8 mouse cellular contexts compared by ENCODE assay signal in genomic region chr4:129286683-129287471, GRCm38 (mm10). TPM values are rescaled to one million over a fixed set of nuclear protein-coding genes. Genes with fewer than 3 reads are reported as not detected.
DNase-seq lines count a peak whose midpoint lies in the region; ATAC-seq and TF ChIP-seq lines count a peak whose summit lies in the region.

No protein-coding gene starts in this region.

- no peak for DNase-seq in kidney, postnatal 25 days
- peak; percentile 55 for DNase-seq in brain, embryonic 14.5 days (ENCODE audit: low read depth)
- DNase-seq in heart, embryonic 10.5 days (ENCODE audit: low spot score): no peak
- DNase-seq in limb, embryonic 14.5 days (ENCODE audit: low spot score): peak; percentile 62
- DNase-seq in thymus, postnatal 10 days (ENCODE audit: low spot score in 2 of 2): no peak
- no peak for DNase-seq in ovary, postnatal 10 days (ENCODE audit: low spot score)

- WGBS in kidney, embryonic 15.5 days: 2% methylated on average over 28 of the region's 28 CpGs
- WGBS in heart, embryonic 10.5 days: 3% methylated on average over 27 of the region's 28 CpGs
- 4% methylated on average over 25 of the region's 28 CpGs for WGBS in limb, embryonic 14.5 days
- 3% methylated on average over 28 of the region's 28 CpGs for WGBS in olfactory bulb, adult 2 months

- no peaks in the 10 kb centered on the region; the same call in 1 of the 2 replicates for H3K9me3 ChIP-seq in kidney, embryonic 15.5 days (replicated peaks)
- no peaks in the 10 kb centered on the region for H3K9me3 ChIP-seq in heart, embryonic 10.5 days
- H3K9me3 ChIP-seq in limb, embryonic 14.5 days (ENCODE audit: control insufficient read depth, low read length): no peaks in the 10 kb centered on the region

- peak overlapping the region; percentile 56 for H3K4me3 ChIP-seq in kidney, embryonic 15.5 days (replicated peaks)
- H3K4me3 ChIP-seq in heart, embryonic 10.5 days: peak overlapping the region; percentile 75
- H3K4me3 ChIP-seq in limb, embryonic 14.5 days (replicated peaks; ENCODE audit: low read length): peak overlapping the region; percentile 57
- peak overlapping the region; percentile 24 for H3K4me3 ChIP-seq in olfactory bulb, adult 2 months (ENCODE audit: insufficient read depth, low read depth, low read length)

- H3K27me3 ChIP-seq in kidney, embryonic 15.5 days: peaks cover 20% of the 10 kb centered on the region
- peaks cover 60% of the 10 kb centered on the region for H3K27me3 ChIP-seq in heart, embryonic 10.5 days (ENCODE audit: insufficient read depth, poor library complexity, severe bottlenecking)
- peaks cover 6% of the 10 kb centered on the region for H3K27me3 ChIP-seq in limb, embryonic 14.5 days (ENCODE audit: control insufficient read depth, insufficient read depth, low read length)

- no peak overlapping the region for H3K27ac ChIP-seq in kidney, embryonic 15.5 days
- peak overlapping the region; percentile 85 for H3K27ac ChIP-seq in heart, embryonic 10.5 days
- peak overlapping the region; percentile 43; the same call in 1 of the 2 replicates for H3K27ac ChIP-seq in limb, embryonic 14.5 days (replicated peaks; ENCODE audit: low read depth, low read length)
- no peak overlapping the region for H3K27ac ChIP-seq in olfactory bulb, adult 2 months (ENCODE audit: insufficient read depth, low read depth, low read length)

- no peak for TF ChIP-seq POLR2A in brain, embryonic 14.5 days (IDR thresholded peaks at IDR 0.05; ENCODE audit: borderline replicate concordance, extremely low read depth, insufficient read depth, insufficient read length, poor library complexity, severe bottlenecking)
- no peak for TF ChIP-seq POLR2A in limb, embryonic 14.5 days (IDR thresholded peaks at IDR 0.05; ENCODE audit: borderline replicate concordance, extremely low read depth, insufficient read depth, insufficient read length)
- TF ChIP-seq POLR2A in olfactory bulb, adult 2 months (IDR thresholded peaks at IDR 0.05; ENCODE audit: insufficient read depth, low read depth, low read length): no peak

- peak; percentile 37; the same call in 1 of the 2 replicates for TF ChIP-seq CTCF in brain, embryonic 14.5 days (IDR thresholded peaks at IDR 0.05; ENCODE audit: borderline replicate concordance, extremely low read depth, insufficient read depth, insufficient read length)
- no peak for TF ChIP-seq CTCF in olfactory bulb, adult 2 months (IDR thresholded peaks at IDR 0.05; ENCODE audit: insufficient read depth, low read depth, low read length)

- peak overlapping the region; percentile 51 for H3K9ac ChIP-seq in kidney, embryonic 15.5 days
- H3K9ac ChIP-seq in limb, embryonic 14.5 days (ENCODE audit: low read depth, low read length, severe bottlenecking): peak overlapping the region; percentile 63

- H3K4me1 ChIP-seq in kidney, embryonic 15.5 days: peaks cover 29% of the 10 kb centered on the region
- H3K4me1 ChIP-seq in heart, embryonic 10.5 days: peaks cover 19% of the 10 kb centered on the region
- H3K4me1 ChIP-seq in limb, embryonic 14.5 days (ENCODE audit: control insufficient read depth, insufficient read depth, low read length): peaks cover 7% of the 10 kb centered on the region; the same call in 1 of the 2 replicates
- peaks cover 15% of the 10 kb centered on the region; the same call in 1 of the 2 replicates for H3K4me1 ChIP-seq in olfactory bulb, adult 2 months (ENCODE audit: control insufficient read depth, insufficient read depth, low read length)

- peak overlapping the region; percentile 97 for H3K4me2 ChIP-seq in kidney, embryonic 15.5 days
- H3K4me2 ChIP-seq in limb, embryonic 14.5 days (replicated peaks; ENCODE audit: low read depth, low read length, severe bottlenecking): peak overlapping the region; percentile 98

- peak; percentile 43 for ATAC-seq in kidney, embryonic 15.5 days (replicated peaks; ENCODE audit: low FRiP score)
- peak; percentile 70 for ATAC-seq in limb, embryonic 14.5 days (ENCODE audit: low FRiP score, low read depth)

- no peaks in the 10 kb centered on the region for H3K36me3 ChIP-seq in kidney, embryonic 15.5 days
- H3K36me3 ChIP-seq in heart, embryonic 10.5 days: no peaks in the 10 kb centered on the region
- H3K36me3 ChIP-seq in limb, embryonic 14.5 days (ENCODE audit: control insufficient read depth, insufficient read depth, low read length): no peaks in the 10 kb centered on the region

RNA-seq across cellular contexts. Expression of gene Sync, which starts 0.5 kb away (rescaled TPM):
- 1.1 and 1.6 TPM in 2 replicates for polyA plus RNA-seq in kidney, embryonic 15.5 days (2015; fragmentation: Nextera tagmentation; extraction: Ambion mirVana)
- 0.44 and 1.1 TPM in 2 replicates for polyA plus RNA-seq in brain, embryonic 14.5 days (2012; rRNA removed)
- 0.42 and 1.2 TPM in 2 replicates for polyA plus RNA-seq in heart, embryonic 10.5 days (2016; fragmentation: Nextera tagmentation; extraction: Ambion mirVana)
- 3.9 and 5.3 TPM in 2 replicates for polyA plus RNA-seq in limb, embryonic 14.5 days (2012; rRNA removed)
- 4.6 and 6.1 TPM in 2 replicates for polyA plus RNA-seq in limb, embryonic 14.5 days (2014; fragmentation: Nextera tagmentation; extraction: Ambion mirVana)
- not detected in 2 replicates for polyA plus RNA-seq in olfactory bulb, adult 2 months (2012; ENCODE audit: insufficient read depth, insufficient read length, low replicate concordance, missing spikeins)

RNA-seq across cellular contexts. Expression of gene C77080, which starts 25.7 kb away (rescaled TPM):
- polyA plus RNA-seq in kidney, embryonic 15.5 days (2015; fragmentation: Nextera tagmentation; extraction: Ambion mirVana): 8.3 and 9.1 TPM in 2 replicates
- polyA plus RNA-seq in brain, embryonic 14.5 days (2012; rRNA removed): 12.2 and 15.9 TPM in 2 replicates
- polyA plus RNA-seq in heart, embryonic 10.5 days (2016; fragmentation: Nextera tagmentation; extraction: Ambion mirVana): 1.1 and 2.7 TPM in 2 replicates
- 17.1 and 22.5 TPM in 2 replicates for polyA plus RNA-seq in limb, embryonic 14.5 days (2012; rRNA removed)
- polyA plus RNA-seq in limb, embryonic 14.5 days (2014; fragmentation: Nextera tagmentation; extraction: Ambion mirVana): 7.6 and 9.2 TPM in 2 replicates
- not detected in 2 replicates for polyA plus RNA-seq in olfactory bulb, adult 2 months (2012; ENCODE audit: insufficient read depth, insufficient read length, low replicate concordance, missing spikeins)

RNA-seq across cellular contexts. Expression of gene Rbbp4, which starts 48.3 kb away (rescaled TPM):
- polyA plus RNA-seq in kidney, embryonic 15.5 days (2015; fragmentation: Nextera tagmentation; extraction: Ambion mirVana): 430 and 490 TPM in 2 replicates
- 115 and 121 TPM in 2 replicates for polyA plus RNA-seq in brain, embryonic 14.5 days (2012; rRNA removed)
- polyA plus RNA-seq in heart, embryonic 10.5 days (2016; fragmentation: Nextera tagmentation; extraction: Ambion mirVana): 329 and 377 TPM in 2 replicates
- polyA plus RNA-seq in limb, embryonic 14.5 days (2012; rRNA removed): 112 and 128 TPM in 2 replicates
- 331 and 346 TPM in 2 replicates for polyA plus RNA-seq in limb, embryonic 14.5 days (2014; fragmentation: Nextera tagmentation; extraction: Ambion mirVana)
- not detected in 2 replicates for polyA plus RNA-seq in olfactory bulb, adult 2 months (2012; ENCODE audit: insufficient read depth, insufficient read length, low replicate concordance, missing spikeins)

RNA-seq across cellular contexts. Expression of gene Zbtb8os, which starts 48.6 kb away (rescaled TPM):
- 46.9 and 47.5 TPM in 2 replicates for polyA plus RNA-seq in kidney, embryonic 15.5 days (2015; fragmentation: Nextera tagmentation; extraction: Ambion mirVana)
- 17.9 and 23.8 TPM in 2 replicates for polyA plus RNA-seq in brain, embryonic 14.5 days (2012; rRNA removed)
- 50.0 and 58.8 TPM in 2 replicates for polyA plus RNA-seq in heart, embryonic 10.5 days (2016; fragmentation: Nextera tagmentation; extraction: Ambion mirVana)
- polyA plus RNA-seq in limb, embryonic 14.5 days (2012; rRNA removed): 26.4 and 36.6 TPM in 2 replicates
- polyA plus RNA-seq in limb, embryonic 14.5 days (2014; fragmentation: Nextera tagmentation; extraction: Ambion mirVana): 44.4 TPM in 2 replicates
- not detected in 2 replicates for polyA plus RNA-seq in olfactory bulb, adult 2 months (2012; ENCODE audit: insufficient read depth, insufficient read length, low replicate concordance, missing spikeins)

Comparison
In these comparisons a context has a peak if more than half of its experiments do, and no peak if none do; other contexts are left out.
1. H3K27ac ChIP-seq: peak in heart, embryonic 10.5 days (single experiment) and limb, embryonic 14.5 days (single experiment); none in kidney, embryonic 15.5 days (single experiment) and olfactory bulb, adult 2 months (single experiment).
2. H3K4me3 ChIP-seq: peak in every context shown above with its lines; median percentile 75 in heart, embryonic 10.5 days; 57 in limb, embryonic 14.5 days; 56 in kidney, embryonic 15.5 days; 24 in olfactory bulb, adult 2 months.
3. DNase-seq: peak in brain, embryonic 14.5 days (single experiment) and limb, embryonic 14.5 days (single experiment); none in kidney, postnatal 25 days (0 of 2), heart, embryonic 10.5 days (single experiment), thymus, postnatal 10 days (0 of 2) and ovary, postnatal 10 days (single experiment).